Mouse (Mus musculus): ENCODE data around the gene Gabrg3.
"Not testable (repeated sequence)": the region's sequence is repeated elsewhere in the genome, so short reads cannot be mapped to it uniquely, and the experiment has no call there.

Gene Gabrg3

GRCm38 (mm10) chr7:57307337-57307736, 79.7 kb downstream of the Gabrg3 start:
- DNase-seq, result no peak

GRCm38 (mm10) chr7:57296639-57297038, 90.3 kb downstream of the Gabrg3 start:
- DNase-seq, result no peak

DNA sequence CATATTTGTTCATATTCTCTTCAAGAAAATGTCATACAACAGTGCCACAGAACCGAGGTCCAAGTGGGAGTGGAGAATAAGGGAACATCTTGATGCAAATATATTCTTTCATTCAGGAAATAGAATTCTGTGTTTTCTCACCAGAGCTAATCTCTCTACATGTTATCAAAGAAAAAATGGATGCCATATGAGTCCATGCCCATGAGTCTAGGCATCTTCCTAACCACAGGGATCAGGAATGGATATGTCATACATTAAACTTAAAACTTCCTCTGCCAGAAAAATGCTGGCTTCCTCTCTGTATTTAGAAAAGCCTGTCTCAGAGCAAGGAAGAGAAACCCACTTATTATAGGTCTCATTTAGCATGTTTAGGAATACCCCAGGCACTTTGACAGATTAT, 92.9 kb downstream of the Gabrg3 start:
- DNase-seq, result no peak

DNA sequence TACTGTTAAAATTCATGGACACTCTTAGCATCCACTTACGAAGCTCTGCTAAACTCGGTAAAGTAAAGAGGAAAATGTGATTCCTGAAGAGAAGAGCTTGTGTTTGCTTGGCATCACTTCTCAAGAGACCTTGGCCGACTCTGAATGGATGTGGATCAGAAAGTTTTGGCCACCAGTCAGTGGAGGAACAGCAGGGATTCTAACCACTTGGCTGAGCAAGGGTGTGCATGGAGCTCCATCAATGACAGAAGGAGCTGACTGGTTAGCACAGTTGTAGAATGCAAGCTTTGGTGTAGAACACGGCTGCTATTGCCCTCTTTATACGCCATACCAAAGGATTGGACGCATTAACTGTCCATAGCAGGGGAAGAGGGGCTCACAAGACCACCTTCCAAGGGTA, 93.4 kb downstream of the Gabrg3 start:
- DNase-seq, result no peak

GRCm38 (mm10) chr7:57283186-57283585, 103.8 kb downstream of the Gabrg3 start:
- DNase-seq, result no peak

DNA sequence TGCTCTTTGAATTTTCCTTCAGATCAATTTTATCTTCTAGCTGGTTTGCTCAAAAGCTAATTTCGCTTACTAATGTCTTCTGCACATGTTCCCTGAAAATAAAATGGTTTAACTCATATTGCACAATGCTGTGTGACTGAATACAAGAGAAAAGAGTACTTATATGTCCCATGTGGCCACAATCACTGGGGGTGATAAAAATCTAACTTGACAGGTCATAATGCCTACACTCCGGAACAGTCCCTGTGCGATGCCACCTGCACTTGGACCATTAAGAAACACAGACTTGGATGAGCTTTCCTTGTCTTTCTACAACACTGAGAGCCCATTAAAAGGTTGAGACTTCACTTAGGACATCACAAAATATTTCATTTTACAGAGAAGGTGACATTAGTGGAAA, 108.1 kb downstream of the Gabrg3 start:
- DNase-seq, result no peak

GRCm38 (mm10) chr7:57260201-57260600, 126.8 kb downstream of the Gabrg3 start:
- DNase-seq, result no peak

GRCm38 (mm10) chr7:57258893-57259574, 128.0 kb downstream of the Gabrg3 start:
- no peak for DNase-seq

DNA sequence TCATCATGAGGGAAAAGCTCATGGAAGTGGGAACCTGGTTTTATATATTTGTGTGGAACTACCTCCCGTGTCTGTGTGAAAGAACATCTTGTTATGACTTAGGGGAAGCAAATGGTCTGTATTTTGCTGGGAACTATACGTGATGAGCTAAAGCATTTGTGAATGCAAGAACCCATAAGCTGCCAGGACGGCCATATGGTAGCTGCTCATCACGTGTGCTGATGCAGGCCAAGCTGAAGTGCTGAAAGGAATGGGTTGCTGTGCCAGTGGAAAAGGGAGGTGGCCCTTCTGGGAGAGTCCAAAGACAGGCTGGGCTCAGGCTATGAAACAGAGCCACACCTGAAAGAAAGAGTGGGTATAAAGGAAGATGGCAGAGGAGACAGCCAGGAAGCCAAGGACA, 143.0 kb downstream of the Gabrg3 start:
- DNase-seq, result no peak

DNA sequence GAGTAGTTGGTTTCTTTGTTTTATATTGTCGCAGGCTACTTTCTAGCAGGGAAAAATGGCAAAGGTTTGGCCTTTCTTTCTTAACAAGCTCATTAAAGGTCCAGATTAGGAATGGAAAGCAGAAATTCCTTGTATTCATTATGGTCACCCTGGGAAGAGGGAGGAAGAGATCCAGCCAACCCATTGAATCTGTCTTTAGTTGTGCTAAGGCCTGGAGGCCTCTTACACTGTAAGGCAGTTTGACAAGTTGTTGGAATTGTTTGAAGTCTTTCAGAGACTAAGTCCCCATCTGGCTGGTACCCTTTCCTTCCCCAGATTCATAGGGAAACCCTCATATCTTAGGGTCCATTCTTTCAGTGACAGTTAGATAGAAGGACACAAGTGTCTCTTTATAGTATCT, 172.9 kb downstream of the Gabrg3 start:
- DNase-seq, result no peak

DNA sequence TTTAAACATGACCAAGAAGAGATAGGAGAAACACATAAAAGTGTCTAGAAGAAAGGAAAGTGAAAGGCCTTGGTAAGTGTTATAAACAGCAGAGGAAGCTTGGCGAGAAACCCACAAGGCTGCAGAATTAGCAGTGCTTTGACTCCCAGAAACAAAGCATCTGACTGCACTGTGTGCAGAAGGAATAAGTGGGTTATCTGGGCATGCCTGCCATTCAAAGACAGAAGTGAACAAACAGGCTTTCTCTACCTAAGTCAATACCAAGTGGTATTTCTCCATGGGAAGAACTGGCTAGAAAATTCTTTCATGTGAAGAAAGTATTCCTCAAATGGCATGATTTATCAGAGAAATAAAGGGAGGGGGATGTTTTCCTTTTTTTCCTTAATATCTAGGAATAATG, 201.0 kb downstream of the Gabrg3 start:
- no peak for DNase-seq

GRCm38 (mm10) chr7:57175891-57176545, 211.0 kb downstream of the Gabrg3 start:
- DNase-seq, result not testable (repeated sequence)

DNA sequence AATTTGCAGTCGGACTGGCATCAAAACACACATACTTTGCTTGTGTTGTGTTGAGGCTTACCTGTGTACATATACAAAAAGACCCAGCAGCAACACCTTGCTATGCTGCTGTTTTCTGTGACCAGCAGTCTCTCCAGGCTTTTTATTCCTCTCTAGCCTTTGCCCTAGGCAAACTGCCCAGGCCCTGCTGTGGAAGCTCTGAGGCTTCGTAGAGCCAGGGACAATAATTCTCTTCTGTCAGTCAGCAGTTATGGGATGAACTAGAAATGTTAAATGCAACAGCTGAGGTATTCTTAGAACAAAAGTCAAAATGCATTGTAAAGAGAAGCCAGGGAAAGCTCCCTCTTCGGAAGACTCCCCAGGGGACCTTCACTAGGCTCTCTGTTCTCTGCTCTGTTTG, 220.1 kb downstream of the Gabrg3 start:
- DNase-seq, result no peak

- no peak for DNase-seq
Measured at GRCm38 (mm10) chr7:57158211-57158610, 228.8 kb downstream of the Gabrg3 start.

- DNase-seq, result no peak
Measured at GRCm38 (mm10) chr7:57153743-57154142, 233.2 kb downstream of the Gabrg3 start.

GRCm38 (mm10) chr7:57150768-57151167, 236.2 kb downstream of the Gabrg3 start:
- DNase-seq, result no peak

DNA sequence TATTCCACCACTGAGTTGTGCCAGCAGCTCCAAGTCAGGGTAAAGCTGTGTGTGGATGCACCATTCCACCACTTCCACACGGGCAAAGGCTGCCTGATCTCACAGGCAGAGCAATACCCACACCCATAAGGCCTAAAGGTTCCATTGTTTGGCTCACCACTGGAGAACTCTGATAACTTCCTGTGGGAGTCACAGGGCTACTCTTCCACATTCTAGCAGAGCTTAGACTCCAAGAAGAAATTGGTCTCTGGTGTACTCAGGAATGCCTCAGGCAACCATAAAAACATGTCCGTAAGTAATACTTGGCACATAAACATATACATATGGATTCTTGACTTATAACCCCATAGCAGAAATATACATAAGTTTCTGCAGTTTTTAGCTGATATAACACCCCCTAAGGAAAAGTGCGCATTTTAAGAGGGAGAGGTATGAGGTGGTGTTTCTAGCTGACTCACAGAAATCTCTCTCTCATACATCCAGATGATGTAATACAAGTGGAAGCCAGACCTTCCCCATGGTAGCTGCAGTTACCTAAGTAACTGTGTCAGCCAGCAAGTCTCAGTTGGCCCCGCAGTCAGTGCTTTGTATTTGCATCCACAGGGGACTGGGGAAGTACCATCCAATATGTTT, 248.8 kb downstream of the Gabrg3 start:
- DNase-seq, result no peak

GRCm38 (mm10) chr7:57133009-57133408, 254.0 kb downstream of the Gabrg3 start:
- no peak for DNase-seq

GRCm38 (mm10) chr7:57132471-57132870, 254.5 kb downstream of the Gabrg3 start:
- DNase-seq, result no peak

GRCm38 (mm10) chr7:57100065-57100464, 286.9 kb downstream of the Gabrg3 start:
- DNase-seq, result no peak

DNA sequence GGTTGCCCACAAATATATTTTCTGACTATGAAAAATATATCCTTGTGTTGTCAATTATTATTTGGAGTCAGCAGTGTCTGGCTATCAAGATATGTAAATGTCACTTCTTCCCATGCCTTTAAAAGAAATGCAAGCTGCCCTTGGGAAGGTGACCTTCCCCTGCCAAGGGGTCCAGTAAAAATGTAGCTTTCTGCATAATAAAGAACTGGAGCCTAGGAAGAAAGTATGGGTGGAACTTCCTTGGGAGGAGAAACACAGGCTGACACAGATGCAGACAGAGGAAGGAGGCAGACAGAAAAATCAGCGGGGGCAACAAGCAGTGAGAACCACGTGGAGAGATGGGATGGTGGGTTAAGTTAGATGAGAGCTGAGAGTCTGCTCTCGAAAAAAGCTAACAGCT, 304.9 kb downstream of the Gabrg3 start:
- DNase-seq, result no peak

DNA sequence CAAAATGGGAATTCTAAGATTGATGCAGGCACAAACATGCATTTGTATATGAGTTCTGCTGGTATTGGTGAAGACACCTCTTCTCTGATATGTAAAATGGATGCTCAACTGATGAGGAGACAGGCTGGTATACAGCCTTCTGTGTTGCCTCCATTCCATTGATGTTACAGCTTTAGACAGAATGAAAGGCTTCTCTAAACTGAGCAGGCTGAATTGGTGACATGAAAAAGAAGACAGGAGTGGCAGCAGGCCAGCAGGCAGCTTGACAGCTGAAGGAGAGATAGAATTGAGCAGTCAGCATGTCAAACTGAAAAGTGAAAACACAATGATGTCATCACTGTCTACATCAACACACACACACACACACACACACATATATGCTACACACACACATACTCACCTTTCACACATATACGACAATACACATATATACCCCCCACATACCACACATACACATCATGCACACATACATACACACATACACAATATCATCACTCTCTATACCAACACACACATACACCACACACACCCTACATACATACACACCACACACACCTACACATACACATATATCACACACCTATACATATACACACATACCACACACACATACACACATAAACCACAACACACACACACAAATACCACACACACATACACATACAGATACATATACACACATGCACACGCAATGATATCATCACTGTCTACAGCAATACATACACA, 315.4 kb downstream of the Gabrg3 start:
- no peak for DNase-seq

GRCm38 (mm10) chr7:57065398-57065797, 321.6 kb downstream of the Gabrg3 start:
- no peak for DNase-seq

Data from thymus, postnatal 4 days (tissue).